Mouse (Mus musculus) gastrocnemius, adult 18-20 months (tissue): ENCODE results near the gene Tirap. TPM values are rescaled to one million over a fixed set of nuclear protein-coding genes. Genes with fewer than 3 reads are reported as not detected.
"Not testable (repeated sequence)": the region's sequence is repeated elsewhere in the genome, so short reads cannot be mapped to it uniquely, and the experiment has no call there.

Experiments used
- DNase-seq: peaks from one replicate; pipeline ENCODE4 v3.0.0; 2021; ENCODE audit warnings: low spot score
- total RNA-seq, 2 experiments: library from RNA; stranded (reverse); gene quantifications; 2 replicates each; pipeline ENCODE4 v1.2.3; 2021

Gene Tirap
- total RNA-seq, 2 experiments from 2014 or later = 24.4 to 35.0 TPM

GRCm38 (mm10) chr9:35152923-35153322 is 47.2 kb downstream of the Tirap start:
- no peak for DNase-seq

GRCm38 (mm10) chr9:35148822-35149221 is 51.3 kb downstream of the Tirap start:
- DNase-seq = not testable (repeated sequence)

- DNase-seq = not testable (repeated sequence)
Observed at GRCm38 (mm10) chr9:35147261-35147660, 52.8 kb downstream of the Tirap start.

- no peak for DNase-seq
Observed at GRCm38 (mm10) chr9:35145829-35146228, 54.3 kb downstream of the Tirap start.

GRCm38 (mm10) chr9:35145118-35145517 is 55.0 kb downstream of the Tirap start:
- no peak for DNase-seq

GRCm38 (mm10) chr9:35142221-35142620 is 57.9 kb downstream of the Tirap start:
- no peak for DNase-seq

GRCm38 (mm10) chr9:35139231-35139744 is 60.8 kb downstream of the Tirap start:
- no peak for DNase-seq

- DNase-seq = no peak
Observed at GRCm38 (mm10) chr9:35138029-35138428, 62.1 kb downstream of the Tirap start.

GRCm38 (mm10) chr9:35135575-35135974 is 64.5 kb downstream of the Tirap start:
- DNase-seq = no peak

Other genes with a start within 250 kb of the Tirap start
- 1 to 10 TPM; 4.2 TPM for gene St3gal4, start 81.0 kb downstream of the Tirap start, total RNA-seq
- 1 to 10 TPM; 7.5 to 10.0 TPM for gene Dcps, start 24.2 kb downstream of the Tirap start, total RNA-seq
- gene Srpr, start 116 bp downstream of the Tirap start, total RNA-seq = 100 to 1,000 TPM; 228 to 237 TPM
- gene Foxred1, start 10.8 kb upstream of the Tirap start, total RNA-seq = 10 to 100 TPM; 14.6 to 19.5 TPM
- 10 to 100 TPM; 22.6 to 28.3 TPM for gene Fam118b, start 67.5 kb upstream of the Tirap start, total RNA-seq
- 1 to 10 TPM; 7.0 TPM for gene Rpusd4, start 67.6 kb upstream of the Tirap start, total RNA-seq
- 10 to 100 TPM in 1 of 2 experiments, 1 to 10 TPM in 1; 9.5 to 10.4 TPM for gene Cdon, start 220.8 kb upstream of the Tirap start, total RNA-seq